Mouse (Mus musculus) right cerebral cortex, postnatal 4 days (tissue): ENCODE data around the gene Iqcb1.
"Not testable (repeated sequence)": the region's sequence is repeated elsewhere in the genome, so short reads cannot be mapped to it uniquely, and the experiment has no call there.

Experiments
- DNase-seq: peaks from one replicate; pipeline ENCODE4 v3.0.0-alpha.2; 2022

Iqcb1 gene

DNA sequence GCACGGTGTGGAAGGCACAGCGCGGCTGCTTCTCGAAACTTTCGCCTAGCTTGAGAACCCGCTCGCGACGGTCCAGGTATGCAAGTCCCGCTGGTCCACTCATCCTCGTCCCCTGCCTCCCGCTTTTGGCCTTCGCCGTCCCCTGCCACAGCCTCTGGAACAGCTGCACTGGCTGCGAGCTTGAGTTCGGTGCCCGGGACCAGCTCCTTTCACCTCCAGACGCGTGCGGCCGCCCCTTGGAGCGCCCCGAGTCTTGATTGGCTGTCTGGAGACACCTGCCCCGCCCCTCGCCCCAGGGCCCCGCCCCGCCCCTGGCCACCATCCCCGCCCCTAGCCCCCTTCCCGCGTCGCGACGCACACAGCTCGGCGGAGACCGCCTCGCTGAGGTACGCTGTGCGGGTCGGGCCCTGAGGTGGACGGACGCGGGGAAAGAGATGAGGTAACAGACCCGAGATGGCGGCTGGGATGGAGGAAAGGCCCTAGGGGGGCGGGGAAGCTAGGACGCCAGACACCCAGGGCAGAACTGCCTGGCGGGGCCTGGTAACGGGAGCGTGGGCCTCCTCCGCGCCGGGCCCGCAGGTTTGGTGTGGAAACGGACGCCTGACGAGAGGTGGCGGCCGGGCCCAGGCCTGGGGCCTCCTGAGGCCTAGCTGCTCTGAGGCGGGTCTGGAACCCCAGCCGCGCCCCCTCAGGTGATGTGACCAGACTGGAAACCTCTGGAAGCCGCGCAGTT is at the start of gene Iqcb1:
TSS of gene Iqcb1 (plus strand) at position 332 of the 733 bp plus-strand sequence.
- DNase-seq: peak; percentile 84

DNA sequence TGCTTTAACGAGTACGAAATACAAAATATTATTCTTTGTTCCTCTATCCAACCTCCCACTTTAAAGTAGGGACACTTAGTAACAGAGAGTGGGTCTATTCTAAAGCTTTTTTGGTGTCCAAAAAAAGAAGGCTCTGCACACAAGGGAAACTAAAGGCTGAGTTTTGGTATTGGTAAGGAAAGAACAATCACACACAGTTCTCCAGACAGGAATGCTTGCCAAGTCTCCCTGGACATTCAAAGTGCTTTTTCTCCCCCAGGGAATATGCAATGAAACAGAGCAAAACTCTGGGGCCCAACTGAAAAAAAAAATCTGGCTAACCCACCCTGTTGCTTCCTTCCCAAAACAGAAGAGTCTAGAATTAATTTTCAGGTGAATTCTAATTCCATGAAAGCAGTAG is 44.0 kb upstream of the Iqcb1 start:
- DNase-seq: no peak

DNA sequence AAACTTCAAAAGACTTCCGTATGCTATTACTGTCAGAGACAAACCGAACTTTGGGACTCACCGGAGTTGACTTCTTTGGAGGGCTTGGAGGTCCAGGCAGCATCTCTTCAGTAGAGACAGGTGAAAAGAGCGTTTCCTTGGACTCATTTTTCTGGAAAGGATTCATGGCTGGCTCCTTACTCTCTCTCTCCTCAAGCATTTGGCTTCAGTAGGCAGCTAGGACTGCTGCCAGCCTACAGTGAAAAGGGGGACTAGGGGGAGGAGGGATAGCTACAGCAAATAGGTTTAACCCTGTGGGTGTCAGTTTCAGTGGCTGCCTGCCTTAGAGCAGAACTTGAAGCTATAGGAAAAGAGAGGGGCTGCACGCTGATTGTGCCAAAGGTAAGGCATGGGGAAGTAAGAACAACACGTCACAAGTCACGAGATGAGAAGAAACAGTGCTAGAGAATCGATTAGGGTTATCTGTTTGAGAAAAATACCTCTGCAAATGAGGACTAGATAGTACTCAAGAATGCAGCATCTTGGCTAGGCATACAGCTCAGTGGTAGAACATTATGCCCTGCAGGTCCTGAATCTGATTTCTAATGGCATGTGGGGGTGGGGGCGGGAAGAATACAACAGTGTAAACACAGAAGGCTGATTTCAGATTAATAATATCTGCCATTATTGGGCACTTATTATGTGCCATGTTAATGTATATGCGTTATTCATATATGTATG is 43.4 kb upstream of the Iqcb1 start, which contains the start of gene Slc15a2:
TSS of gene Slc15a2 (minus strand) at position 369 of the 720 bp plus-strand sequence.
- DNase-seq: peak; percentile 63

DNA sequence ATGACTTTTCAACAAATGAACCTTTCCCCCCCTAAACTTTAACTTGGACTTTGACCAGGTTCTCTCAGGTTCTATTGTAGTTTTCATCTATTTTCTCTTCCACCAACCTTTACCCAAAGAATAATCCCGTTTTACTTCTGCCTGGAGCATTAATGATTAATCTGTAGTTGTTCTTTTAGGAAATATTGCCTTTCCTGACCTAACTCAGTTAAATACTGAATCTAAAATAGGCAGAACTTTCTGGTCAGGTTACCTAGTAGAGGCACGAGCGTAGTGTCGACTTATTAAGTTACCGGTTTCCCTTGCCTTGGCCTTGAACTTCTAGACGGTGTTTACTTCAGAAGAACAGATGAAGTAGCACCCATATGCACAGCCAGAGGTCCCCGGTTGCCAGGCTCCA is 41.7 kb upstream of the Iqcb1 start:
- no peak for DNase-seq

DNA sequence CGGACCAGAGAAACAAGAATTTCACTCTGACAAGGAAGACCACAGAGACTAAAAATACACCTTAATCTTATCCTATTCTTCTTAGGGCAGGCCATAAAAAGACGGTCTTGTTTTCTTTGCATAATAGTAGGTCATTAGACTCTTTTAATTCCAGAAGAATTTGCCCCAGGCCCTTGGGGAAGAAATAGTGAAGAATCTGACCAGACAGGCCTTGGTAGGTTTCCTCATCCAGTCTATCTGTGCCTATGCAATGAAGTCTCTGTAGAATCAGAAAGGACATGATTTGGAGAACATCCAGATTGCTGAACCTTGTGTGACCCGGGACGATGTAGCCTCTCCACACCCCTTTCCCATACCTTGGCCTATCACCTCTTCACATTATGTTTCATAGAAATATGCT is 38.0 kb upstream of the Iqcb1 start:
- DNase-seq: no peak

DNA sequence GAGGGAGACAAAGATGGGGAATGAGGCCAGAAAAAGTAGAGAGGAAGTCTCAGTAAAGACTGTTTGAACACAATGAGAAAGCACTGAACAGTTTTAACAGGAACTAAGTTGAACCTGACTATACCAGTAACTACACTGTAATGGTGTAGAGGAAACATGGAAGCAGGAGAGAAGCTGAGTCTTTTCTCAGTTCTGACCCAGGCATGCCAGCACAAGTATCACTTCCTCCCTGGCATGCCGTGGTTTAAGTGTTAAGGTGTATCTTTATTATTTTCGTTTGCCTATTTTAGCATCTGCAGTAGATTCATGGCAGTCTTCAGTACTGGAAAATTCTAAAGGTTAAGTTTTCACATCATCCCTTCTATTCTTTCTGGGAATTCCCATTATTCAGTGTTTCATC is 33.2 kb upstream of the Iqcb1 start:
- no peak for DNase-seq

DNA sequence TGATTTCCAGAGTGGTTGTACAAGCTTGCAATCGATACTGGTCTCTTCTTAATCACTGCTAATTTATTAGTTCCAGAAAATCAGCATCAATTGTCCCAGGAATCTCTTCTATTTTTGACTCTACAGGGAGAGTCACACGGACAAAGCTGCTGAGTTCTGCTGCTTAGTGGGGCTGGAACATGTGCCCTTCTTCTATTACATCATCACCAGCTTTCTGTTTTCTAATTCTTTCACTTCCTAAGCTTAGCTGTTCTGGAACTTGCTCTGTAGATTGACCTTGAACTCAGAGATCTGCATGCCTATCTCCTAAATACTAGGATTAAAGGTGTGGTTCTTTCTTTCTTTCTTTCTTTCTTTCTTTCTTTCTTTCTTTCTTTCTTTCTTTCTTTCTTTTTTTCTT is 29.9 kb upstream of the Iqcb1 start:
- no peak for DNase-seq

DNA sequence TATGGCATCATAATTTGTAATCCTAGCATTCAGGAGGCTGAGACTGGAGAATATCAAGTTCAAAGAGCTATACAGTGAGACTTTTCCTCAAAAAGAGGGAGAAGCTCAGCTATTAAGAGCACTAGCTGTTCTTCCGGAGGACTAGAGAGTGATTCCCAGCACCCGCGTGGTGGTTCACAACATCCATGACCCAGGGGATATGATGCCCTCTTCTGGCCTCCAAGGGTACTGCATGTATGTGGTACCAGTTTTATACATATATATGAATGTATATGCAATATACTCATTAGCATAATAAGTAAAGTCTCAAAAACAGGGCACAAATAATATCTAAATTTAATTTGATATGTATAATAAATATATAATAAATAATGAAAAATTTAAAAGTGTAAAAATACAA is 25.8 kb upstream of the Iqcb1 start:
- DNase-seq: no peak

DNA sequence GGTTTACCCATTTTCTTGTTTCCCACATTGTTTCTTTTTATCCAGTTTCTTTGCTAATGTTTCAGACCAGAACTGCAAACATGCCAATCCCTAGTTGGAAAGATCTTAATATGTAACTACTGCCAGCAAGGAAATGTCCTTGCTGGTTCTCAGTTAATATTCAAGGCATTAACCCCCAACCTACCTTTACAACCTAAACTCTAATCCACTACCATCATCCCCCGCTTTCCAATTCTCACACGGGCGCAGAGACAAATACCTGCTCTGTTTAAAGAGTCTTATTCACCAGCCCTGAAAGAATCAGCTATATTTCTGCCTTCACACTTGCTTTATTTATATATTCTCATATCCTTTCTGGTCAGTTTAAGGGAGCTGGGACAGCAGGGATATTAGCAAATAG is 19.6 kb upstream of the Iqcb1 start:
- DNase-seq: no peak

DNA sequence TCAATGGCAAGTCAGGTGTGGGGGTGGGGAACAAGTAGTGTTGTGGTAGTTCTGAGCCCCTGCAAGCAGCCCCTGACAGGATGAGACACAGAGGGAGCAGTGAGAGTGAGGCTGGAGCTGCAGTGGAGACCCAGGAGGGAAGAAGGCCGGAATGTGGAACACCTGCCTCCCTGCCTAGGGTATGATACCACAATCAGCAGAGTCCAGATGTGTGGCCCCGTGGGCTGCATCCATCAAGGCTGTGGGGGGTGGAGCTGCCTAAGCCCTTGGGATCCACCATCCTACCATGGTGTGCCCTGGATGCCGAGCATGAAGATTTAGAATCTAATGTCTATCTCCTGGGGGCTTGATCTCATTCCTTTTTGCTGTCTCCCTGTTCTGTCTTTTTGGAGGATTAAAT is 14.5 kb upstream of the Iqcb1 start:
- no peak for DNase-seq

DNA sequence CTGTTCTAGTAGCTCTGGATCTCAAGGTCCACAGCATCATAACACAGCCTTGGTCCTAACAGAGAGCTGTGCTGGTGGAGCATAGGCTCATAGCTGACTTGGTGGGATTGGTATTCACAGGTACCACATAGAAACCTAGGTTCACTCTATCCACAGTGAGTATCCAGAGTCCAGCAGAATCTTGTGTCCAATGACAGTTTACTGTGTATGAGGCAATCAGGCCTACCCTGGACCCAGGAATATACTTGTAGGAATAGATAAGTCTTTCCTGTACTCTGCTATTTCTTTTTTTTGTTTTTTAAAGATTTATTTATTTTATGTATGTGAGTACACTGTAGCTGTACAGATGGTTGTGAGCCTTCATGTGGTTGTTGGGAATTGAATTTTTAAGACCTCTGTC is 11.3 kb upstream of the Iqcb1 start:
- DNase-seq: no peak

DNA sequence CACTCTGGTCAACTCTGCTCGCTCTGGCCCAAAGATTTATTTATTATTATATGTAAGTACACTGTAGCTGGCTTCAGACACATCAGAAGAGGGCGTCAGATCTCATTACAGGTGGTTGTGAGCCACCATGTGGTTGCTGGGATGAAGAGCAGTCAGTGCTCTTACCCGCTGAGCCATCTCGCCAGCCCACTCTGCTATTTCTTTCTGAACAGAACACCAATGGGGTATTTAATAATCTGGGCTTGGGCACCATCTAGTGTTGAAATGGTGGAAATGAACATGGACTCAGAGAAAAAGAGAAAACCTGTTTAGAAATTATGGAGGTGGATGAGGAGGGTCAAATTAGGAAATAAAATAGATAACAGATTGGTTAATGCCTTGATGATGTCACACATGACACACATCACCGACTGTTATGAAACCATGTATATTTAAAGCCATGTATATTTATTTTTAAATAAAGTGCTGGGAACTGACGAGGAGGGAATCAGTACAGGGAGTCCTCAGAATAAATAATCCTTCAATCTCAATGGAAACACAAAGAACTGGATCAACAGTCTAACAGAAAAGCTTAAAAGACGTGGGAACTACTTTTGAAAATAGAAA is 10.8 kb upstream of the Iqcb1 start:
- peak; percentile 63 for DNase-seq

DNA sequence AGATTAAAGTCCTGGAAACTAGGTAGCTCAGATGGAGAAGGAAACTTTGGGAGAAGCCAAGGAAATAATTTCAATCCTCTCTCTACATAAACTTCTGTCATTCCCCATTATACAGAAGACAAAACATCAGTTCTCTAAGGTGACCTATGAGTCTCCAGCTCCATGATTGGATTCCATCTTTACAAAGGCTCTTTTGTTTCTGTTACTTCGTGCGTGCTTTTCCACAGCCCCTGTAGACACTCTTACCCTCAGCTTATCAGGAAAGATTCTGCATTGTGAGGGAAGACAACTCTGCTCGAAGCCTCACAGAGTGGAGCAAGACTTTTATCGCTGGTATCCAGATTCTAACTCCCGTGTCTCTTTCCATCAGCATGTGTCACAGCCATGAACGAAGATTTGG is 8.2 kb upstream of the Iqcb1 start:
- no peak for DNase-seq

DNA sequence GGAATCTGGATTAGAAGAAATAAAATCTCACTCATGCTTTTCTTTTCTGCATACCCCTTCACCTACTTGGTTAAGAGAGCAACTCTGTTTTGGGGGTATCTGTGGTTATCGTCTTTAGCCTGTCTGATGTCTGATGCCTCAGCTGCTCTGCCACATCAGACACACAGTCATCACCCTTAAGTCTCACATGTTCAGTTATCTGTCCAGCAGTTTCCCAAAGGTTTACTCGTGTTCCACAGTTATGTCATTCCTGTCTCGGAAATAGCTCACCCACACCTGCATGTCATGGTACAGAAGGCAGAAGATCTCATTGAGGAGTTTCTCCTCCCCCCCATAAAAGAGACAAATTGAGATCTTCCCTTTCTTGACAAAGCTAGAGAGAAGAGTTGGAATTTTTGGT is 7.4 kb upstream of the Iqcb1 start:
- no peak for DNase-seq

DNA sequence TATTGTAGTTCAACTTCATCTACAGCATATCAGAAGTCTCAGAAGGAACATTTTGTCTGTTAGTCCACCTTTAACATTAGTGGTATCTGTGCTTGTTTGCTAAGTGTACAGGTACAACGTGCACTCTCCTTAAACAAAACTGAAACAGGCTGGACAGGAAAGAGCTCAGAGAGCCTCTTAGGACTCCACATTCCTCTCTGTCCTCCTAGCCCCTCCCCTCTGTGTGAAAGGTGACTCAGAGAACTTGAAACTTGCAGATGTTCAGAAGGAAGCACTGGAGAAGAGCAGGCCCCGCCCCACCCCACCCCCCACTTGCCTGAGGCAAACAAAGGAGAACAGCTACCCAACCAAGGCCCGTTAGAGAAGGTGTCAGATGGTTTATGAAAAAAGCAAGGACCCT is 6.7 kb upstream of the Iqcb1 start:
- DNase-seq: no peak

DNA sequence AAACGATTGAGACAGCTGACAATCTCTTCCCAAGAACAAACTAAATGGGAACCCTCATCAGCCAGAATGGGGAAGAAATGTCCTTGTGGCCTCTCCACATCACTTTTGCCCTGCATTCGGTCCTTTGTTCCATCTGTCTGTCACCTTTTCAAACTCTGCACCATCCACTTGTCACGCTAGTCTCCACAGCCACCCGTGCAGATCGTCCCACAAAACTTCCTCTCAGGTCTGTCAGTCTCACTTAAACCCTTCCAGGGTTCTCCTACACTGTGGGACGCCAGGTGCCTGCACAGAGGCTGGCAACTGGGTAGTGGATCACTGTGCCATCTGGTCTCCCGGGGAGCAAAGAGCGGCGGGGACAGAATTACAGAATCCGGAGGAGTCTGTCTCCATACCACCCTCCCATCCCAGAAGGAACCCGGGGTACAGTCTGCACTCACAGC is 553 bp upstream of the Iqcb1 start:
- DNase-seq: no peak

DNA sequence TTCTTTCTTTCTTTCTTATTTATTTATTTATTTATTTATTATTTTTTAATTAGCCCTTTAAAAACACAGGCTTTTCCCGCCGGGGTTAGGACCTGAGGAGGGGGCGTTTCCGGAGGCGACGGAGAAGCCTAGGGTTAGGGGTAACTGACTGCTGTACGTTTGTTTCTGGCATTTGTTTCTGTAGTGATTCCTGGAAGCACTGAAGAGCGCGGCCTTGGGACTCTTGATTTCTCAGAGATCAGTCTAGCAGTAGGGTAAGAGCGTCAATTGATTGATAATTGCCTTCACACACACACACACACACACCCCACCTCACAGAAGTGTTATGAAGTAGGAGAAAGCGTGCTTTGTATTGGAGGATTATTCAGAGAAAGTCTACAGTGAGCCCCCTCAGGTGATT is 635 bp downstream of the Iqcb1 start:
- DNase-seq: no peak

DNA sequence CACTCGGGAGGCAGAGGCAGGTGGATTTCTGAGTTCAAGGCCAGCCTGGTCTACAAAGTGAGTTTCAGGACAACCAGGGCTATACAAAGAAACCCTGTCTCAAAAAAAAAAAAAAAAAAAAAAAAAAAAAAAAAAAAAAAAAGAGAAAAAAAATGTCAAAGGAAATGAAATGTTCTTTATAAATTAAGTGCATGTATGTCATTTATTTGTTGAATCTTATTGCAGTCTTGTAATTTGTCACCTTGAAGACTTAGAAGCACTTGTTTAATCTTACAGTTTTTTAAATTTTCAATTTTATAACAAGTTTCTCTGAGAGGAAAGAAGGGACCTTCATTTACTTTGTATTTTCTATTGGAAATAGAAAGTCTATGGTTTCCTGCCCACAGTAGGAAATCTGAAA is 18.7 kb downstream of the Iqcb1 start:
- DNase-seq: not testable (repeated sequence)

DNA sequence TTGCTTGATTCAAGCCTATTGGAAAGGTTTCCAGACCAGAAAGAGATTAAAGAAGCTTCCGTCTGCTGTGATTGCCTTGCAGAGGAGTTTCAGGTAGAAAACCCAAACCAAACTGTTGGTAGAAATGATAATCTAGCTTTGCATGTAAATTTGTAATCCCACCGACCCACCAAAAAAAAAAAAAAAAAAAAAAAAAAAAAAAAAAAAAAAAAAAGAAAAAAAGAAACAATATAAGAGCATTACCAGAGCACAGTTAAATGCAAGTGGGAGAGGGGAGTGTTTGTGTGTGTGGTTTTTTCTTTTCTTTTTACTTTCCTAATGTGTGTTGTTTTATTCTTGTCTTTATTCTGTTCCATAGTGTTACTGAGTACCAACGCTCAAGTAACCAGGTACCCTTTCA is 23.0 kb downstream of the Iqcb1 start:
- no peak for DNase-seq

DNA sequence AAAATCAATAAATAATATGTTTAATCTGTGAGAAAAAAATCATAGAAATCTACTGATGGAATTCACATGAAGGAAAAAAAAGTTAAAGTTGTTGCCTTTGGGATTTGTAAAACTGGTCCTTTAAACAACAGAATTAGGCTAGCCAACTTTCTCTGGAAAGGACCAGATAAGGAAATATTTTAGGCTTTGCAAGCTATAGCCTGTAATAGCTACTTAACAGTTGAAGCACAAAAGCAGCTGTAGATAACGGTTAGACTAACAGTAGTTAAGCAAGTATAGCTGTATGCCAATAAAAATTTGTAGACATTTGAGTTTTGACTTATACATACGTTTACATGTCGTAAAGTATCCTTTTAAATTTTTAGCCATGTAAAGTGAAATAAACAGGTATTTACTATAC is 35.4 kb downstream of the Iqcb1 start:
- no peak for DNase-seq

DNA sequence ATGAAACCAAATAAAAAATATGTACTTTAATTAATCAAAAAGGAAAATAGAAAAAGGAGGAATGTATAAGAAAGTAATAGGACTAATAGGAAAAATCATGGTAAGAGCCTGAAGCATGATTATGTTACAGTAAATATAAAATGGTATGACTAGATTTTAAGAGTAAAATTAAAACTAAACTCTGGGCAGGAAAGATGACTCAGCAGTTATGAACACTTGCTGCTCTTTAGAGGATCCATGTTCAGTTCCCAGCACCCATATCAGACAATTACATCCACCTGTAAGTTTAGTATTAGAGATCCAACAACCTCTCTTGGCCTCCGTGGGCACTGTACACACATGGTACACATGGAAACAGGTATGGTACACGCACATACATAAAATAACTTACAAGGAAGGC is 41.3 kb downstream of the Iqcb1 start:
- DNase-seq: no peak

DNA sequence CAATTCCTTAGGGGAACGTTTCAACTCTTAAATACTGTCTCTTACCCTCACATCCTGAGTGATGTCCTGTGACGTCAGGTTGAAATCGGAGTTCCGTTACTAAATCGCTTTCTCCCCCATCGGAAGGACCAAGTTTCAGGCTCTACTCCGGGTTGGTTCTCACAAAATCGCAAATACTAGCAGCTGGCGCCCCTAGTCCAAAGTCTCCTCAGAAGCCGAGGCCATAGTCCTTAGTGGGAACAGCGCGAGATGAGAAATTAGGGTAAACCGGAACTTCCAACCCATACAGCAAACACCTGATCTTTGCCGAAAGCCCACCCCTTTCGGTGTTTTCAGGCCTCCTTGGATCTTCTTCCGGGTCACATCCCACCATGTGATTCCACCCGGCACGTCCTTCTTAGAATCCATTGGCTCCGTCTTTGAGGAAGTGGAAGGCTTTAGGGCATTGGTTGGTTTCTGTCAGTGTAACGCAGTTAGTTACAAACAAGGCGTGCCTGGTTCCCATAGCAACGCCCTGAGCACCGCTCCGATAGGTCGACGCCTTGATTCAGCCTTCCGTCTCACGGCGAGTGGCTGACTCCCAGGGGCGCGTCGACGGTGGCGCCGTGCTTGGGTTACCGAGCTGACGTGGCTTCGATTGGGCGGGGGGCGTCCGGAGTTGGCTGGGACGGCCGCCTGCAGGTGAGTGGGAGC is 46.5 kb downstream of the Iqcb1 start, which contains the start of the genes Eaf2 and Golgb1:
TSS of gene Eaf2 (minus strand) at position 421 of the 693 bp plus-strand sequence.
TSS of gene Golgb1 (plus strand) at position 558 of the 693 bp plus-strand sequence.
- DNase-seq: peak; percentile 90

DNA sequence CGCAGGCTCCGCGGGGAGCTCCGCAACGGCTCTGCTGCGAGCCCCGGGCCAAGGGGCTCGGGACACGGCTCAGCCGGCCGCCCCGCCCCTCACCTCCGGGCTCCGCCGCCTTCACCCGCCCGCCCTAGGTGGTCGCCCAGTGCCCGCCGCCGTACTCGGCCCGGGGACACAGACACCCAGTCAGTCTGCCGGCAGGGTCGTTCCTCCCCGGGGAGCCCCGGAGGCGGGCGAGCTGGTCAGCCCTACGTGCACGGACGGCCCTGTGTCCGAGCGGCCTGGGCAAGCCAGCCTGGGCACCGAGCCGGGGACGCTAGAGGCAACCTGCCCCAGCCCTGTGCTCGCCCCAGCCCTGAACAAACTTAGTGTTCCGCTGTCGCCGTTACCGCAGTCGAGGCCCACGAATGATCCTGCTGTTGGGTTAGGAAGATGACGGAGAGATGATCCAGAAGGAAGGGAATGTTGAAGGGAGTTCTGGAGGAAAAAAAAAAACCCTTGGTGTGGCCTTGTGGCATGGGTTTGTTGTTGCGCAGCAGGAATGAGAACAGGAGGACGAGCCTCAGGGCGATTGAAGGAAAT is 47.2 kb downstream of the Iqcb1 start:
- no peak for DNase-seq
